Mouse (Mus musculus) heart, adult 9 months (tissue): ENCODE measurements at regions not wholly inside any gene's neighbourhood (a gene's known extent, or its start where the extent isn't known, plus 50 kb on each side); places are given as distances from the start of the nearest gene placed in this dataset.

Experiments
- DNase-seq, 2 experiments: peaks; one replicate each; pipeline ENCODE4 v3.0.0; 2022; ENCODE audit warnings: low spot score in 2 of 2

GRCm38 (mm10) chr6:67151515-67151914, 86.5 kb upstream of the Serbp1 start:
- no peak for DNase-seq

GRCm38 (mm10) chr6:67149425-67149824, 88.6 kb upstream of the Serbp1 start:
- DNase-seq = peak in 1 of 2 experiments; percentile 16

GRCm38 (mm10) chr6:67146708-67147107, 91.3 kb upstream of the Serbp1 start:
- DNase-seq = no peak

- no peak for DNase-seq
These were observed 92.0 kb upstream of the Serbp1 start for GRCm38 (mm10) chr6:67145969-67146368.

- DNase-seq = no peak
These were observed 92.8 kb upstream of the Serbp1 start for GRCm38 (mm10) chr6:67144946-67145716.

GRCm38 (mm10) chr6:67142179-67142578, 95.8 kb upstream of the Serbp1 start:
- DNase-seq = peak; percentile 20 to 45

- DNase-seq = peak in 1 of 2 experiments; percentile 62
These were observed 97.2 kb upstream of the Serbp1 start for GRCm38 (mm10) chr6:67140645-67141250.

- no peak for DNase-seq
These were observed 99.0 kb upstream of the Serbp1 start for GRCm38 (mm10) chr6:67139012-67139375.

- DNase-seq = peak in 1 of 2 experiments; percentile 17
These were observed 99.5 kb upstream of the Serbp1 start for GRCm38 (mm10) chr6:67138302-67139011.

GRCm38 (mm10) chr6:67137482-67137881, 100.2 kb upstream of the Gadd45a start:
- no peak for DNase-seq

GRCm38 (mm10) chr6:67134915-67135314, 97.7 kb upstream of the Gadd45a start:
- no peak for DNase-seq

- DNase-seq = no peak
These were observed 93.5 kb upstream of the Gadd45a start for GRCm38 (mm10) chr6:67130540-67131301.

- DNase-seq = no peak
These were observed 92.4 kb upstream of the Gadd45a start for GRCm38 (mm10) chr6:67129626-67130025.

- no peak for DNase-seq
These were observed 91.5 kb upstream of the Gadd45a start for GRCm38 (mm10) chr6:67128503-67129463.

GRCm38 (mm10) chr6:67127727-67128126, 90.5 kb upstream of the Gadd45a start:
- no peak for DNase-seq

GRCm38 (mm10) chr6:67125715-67126312, 88.6 kb upstream of the Gadd45a start:
- DNase-seq = no peak

- DNase-seq = no peak
These were observed 86.8 kb upstream of the Gadd45a start for GRCm38 (mm10) chr6:67124089-67124488.

- no peak for DNase-seq
These were observed 85.8 kb upstream of the Gadd45a start for GRCm38 (mm10) chr6:67123071-67123470.

- DNase-seq = no peak
These were observed 79.0 kb upstream of the Gadd45a start for GRCm38 (mm10) chr6:67116306-67116705.
